Mouse (Mus musculus): ENCODE measurements around the gene Rgs9bp.

Rgs9bp gene

GRCm38 (mm10) chr7:35530026-35530425 lies 55.4 kb downstream of the Rgs9bp start:
- no peak for DNase-seq
